Mouse (Mus musculus): Measurements from ENCODE around the gene Tti1.
A peak's percentile ranks its signal among the peaks of the same experiment; 100 is the strongest.

Gene Tti1

GRCm38 (mm10) chr2:158040396-158040795, 12.2 kb upstream of the Tti1 start:
- no peak for DNase-seq (ENCODE audit: extremely low spot score, low spot score)

DNA sequence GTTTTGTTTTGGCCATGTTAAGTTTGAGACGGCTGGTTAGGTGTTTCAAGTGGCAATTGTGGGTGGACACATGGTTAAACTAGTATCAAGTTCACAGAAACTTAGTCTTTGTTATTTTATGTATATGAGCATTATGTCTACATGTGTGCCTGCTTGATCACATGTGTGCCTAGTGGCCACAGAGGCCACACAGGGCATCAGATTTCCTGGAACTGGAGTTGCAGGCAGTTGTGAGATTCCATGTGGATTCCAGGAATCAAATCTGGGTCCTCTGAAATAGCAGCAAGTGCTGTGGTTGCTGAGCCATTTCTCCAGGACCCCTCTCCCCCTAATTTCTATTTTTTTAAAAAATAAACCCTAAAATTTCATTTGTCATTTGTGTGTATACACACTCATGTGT, 11.4 kb upstream of the Tti1 start:
- no peak for DNase-seq (ENCODE audit: extremely low spot score, low spot score)

GRCm38 (mm10) chr2:158037571-158037970, 9.3 kb upstream of the Tti1 start:
- DNase-seq (ENCODE audit: extremely low spot score, low spot score), result no peak

- DNase-seq (ENCODE audit: extremely low spot score, low spot score), result no peak
Measured at GRCm38 (mm10) chr2:158036953-158037352, 8.7 kb upstream of the Tti1 start.

DNA sequence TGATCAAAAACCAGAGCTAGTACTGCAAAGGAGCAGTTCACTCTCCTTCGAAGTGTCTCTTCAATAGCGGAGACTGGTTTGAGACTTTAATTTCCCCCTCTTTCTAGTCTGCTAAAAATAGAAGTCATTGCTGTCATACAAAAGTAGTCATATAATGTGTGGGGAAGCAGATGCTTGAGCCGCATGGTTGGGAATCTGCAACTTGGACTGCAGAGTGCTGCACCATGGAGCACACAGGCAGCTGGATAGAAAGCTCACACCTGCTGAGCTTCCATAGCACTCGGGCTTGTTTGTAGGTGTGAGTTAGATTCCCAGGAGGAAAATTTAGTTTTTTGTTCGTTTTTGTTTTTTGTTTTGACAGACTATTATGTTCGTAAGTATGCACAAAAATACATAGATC, 8.2 kb upstream of the Tti1 start:
- no peak for DNase-seq (ENCODE audit: extremely low spot score, low spot score)

DNA sequence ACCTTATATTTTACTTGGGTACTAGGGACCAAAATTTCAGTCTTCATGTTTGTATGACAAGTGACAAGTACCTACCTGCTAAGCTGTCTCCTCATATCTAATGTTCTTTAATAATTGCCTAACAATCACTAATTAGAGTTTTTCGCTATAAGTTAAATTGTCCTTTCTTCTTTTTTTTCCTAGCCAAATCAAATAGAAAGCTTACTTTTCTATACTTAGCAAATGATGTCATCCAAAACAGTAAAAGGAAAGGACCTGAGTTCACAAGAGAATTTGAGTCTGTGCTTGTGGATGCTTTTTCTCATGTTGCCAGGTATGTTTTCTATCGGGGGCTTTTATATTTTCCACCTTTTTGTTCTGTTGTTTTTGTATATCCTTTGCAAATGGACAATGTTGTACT, 7.6 kb upstream of the Tti1 start:
- no peak for DNase-seq (ENCODE audit: extremely low spot score, low spot score)

DNA sequence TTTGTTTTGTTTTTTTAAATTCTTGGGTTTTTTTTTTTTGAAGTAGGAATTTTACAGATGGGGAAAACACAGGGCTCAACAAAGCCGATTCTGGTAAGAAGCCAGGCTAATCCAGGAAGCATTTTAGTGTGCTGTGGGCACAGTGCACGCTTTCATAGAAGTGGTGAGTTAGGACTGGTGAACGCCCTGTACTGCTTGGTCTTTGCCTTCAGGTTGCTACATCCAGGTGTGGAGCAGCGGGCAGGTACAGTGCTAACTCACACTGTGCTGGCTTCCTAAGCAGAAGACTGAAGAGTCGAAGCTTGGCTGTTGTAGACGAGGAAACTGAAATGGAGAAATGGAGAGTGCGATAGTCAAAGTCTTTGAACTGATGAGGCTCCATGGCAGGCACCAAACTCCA, 1.8 kb upstream of the Tti1 start:
- DNase-seq (ENCODE audit: extremely low spot score, low spot score), result no peak

DNA sequence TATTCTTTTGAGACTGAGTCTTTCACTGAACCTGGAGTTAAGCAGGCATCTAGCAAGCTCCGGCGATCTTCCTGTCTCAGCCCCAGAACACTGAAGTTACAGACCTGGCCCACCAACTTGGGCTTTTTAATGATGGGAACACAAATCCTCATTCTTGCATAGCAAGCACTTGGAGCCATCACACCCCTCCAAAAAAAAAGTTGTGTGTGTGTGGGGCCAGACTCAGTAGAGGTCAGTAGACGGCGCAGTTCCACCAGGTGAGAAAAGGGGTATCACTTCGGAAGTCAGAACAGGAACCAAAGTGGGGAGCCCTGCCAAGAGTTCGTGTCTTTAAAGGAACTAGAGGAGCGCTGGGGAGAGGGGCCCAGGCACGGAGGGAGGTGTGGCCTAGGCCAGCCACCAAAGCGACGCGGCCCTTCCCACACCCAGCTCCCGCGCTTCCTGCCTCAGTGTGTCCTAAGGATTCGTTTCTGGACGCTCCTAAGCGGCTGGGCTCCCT, 329 bp downstream of the Tti1 start:
- no peak for DNase-seq (ENCODE audit: extremely low spot score, low spot score)

DNA sequence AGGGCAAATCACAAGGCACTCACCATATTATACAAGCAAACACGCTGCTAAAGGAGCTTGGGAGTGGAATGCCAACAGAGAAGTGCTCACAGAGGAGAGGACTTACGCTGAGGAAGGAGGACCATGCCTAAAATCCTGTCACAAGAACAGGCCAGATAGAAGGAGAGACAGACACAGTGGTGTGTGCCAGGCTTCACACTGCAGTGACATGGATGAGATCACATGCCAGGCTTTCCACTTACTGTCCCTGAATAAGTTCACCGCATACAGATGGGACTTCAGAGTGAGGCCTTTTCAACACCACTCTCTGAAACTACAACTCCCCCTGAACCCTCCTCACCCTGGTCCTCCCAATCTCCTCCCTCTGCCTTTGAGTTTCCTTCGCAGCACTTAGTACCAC, 10.9 kb downstream of the Tti1 start:
- DNase-seq (ENCODE audit: extremely low spot score, low spot score), result no peak

- no peak for DNase-seq (ENCODE audit: extremely low spot score, low spot score)
Measured at GRCm38 (mm10) chr2:158012608-158013007, 15.6 kb downstream of the Tti1 start.

GRCm38 (mm10) chr2:158009373-158009772, 18.9 kb downstream of the Tti1 start:
- DNase-seq (ENCODE audit: extremely low spot score, low spot score), result no peak

DNA sequence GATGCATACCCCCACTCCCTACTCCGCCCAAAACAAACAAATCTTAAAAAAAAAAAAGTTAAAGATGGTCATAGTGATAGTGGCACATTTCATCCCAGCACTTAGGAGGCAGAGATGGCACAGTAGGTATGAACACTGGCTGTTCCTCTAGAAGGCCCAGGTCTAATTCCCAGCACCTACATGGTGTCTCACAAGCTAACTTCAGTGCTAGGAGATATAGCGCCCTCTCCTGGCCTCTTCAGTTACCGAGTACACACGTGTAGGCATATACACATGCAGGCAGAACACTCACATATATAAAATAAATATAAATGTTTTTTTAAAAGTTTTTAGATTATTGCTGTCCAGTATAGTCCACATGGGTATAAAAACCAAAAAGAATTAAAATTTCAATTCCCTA, 22.6 kb downstream of the Tti1 start:
- no peak for DNase-seq (ENCODE audit: extremely low spot score, low spot score)

- no peak for DNase-seq (ENCODE audit: extremely low spot score, low spot score)
Measured at GRCm38 (mm10) chr2:158004620-158005019, 23.6 kb downstream of the Tti1 start.

GRCm38 (mm10) chr2:157998817-157999216, 29.4 kb downstream of the Tti1 start:
- no peak for DNase-seq (ENCODE audit: extremely low spot score, low spot score)

GRCm38 (mm10) chr2:157992501-157992900, 35.7 kb downstream of the Tti1 start:
- DNase-seq (ENCODE audit: extremely low spot score, low spot score), result no peak

GRCm38 (mm10) chr2:157991026-157991425, 37.2 kb downstream of the Tti1 start:
- no peak for DNase-seq (ENCODE audit: extremely low spot score, low spot score)

GRCm38 (mm10) chr2:157989946-157990345, 38.3 kb downstream of the Tti1 start:
- DNase-seq (ENCODE audit: extremely low spot score, low spot score), result peak; percentile 23

DNA sequence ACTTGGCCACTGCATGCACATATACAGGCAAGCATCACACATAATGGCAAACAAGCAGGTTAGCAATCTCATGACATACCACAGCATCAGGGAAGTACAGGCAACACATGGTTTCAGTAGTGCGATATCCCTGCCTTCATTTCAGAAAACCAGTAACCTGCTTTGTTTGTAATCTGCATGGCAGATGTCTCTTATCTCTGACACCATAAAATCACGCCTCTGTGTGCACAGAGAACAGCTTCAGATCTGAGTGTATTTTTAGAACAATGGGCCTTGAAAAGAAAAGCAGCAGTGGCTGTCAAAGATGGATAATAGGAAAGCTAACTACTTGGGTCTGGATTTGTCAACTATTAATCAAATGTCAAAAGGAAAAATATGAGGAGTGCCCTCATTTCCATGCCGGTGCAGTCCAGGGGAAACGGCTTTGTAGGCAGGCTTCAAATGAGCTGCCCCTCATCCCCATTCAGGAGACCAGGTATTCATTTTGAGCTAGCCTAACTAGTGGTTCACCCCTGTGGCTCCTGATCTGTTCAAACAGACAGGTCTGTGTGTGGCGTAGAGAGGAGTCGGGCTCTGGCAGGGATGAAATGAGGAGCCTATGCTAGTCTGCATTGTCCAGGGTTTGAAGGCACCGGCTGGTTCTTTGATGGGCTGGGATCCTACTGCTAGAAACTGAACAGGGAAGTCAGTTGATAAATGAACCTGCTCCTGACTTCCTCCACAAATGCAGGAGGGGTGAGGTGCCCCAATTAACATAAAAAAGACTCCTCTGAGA, 39.6 kb downstream of the Tti1 start:
- no peak for DNase-seq (ENCODE audit: extremely low spot score, low spot score)

DNA sequence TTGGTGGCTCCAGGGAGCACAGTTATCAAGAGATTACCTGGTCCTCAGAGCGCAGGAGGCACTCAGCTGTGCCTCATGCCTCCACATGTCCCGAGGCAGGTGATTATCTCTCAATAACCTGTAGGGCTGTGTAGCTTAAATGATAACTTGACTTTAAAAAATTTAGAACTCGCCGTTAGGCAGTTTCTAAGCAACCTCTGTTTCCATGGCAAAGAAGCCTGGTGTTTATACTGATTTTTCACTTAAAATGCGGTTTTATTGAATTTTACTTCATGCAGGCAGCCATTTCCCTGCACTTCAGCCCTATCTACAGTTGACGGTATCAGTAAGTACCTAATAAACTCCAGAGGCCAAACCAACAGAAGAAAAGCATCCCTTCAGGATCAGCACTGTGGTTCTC, 42.0 kb downstream of the Tti1 start:
- DNase-seq (ENCODE audit: extremely low spot score, low spot score), result no peak

- DNase-seq (ENCODE audit: extremely low spot score, low spot score), result no peak
Measured at GRCm38 (mm10) chr2:157985611-157986010, 42.6 kb downstream of the Tti1 start.

DNA sequence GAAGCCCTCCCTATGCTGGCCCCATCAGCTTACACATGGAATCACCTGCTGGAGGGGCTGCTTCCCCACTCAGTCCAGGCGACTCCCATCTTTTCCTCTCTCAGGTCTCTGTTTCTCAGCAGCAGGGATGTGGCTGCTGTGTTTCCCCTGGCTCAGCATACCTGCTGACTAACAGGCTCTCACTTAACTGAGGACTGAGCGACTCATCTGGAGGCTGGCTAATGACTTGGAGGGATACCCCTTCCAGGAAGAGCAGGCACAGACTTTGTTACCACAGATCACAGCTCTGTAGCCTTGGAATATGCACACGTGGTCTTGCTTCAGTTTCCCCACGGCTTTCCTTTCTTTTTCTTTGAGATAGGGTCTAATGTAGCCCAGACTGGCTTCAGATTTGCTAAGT, 45.0 kb downstream of the Tti1 start:
- DNase-seq (ENCODE audit: extremely low spot score, low spot score), result no peak

- no peak for DNase-seq (ENCODE audit: extremely low spot score, low spot score)
Measured at GRCm38 (mm10) chr2:157982727-157983126, 45.5 kb downstream of the Tti1 start.

GRCm38 (mm10) chr2:157979241-157979640, 49.0 kb downstream of the Tti1 start:
- DNase-seq (ENCODE audit: extremely low spot score, low spot score), result no peak
